Mouse (Mus musculus) cerebellum, adult 2 months (tissue): ENCODE measurements around the gene Zap70.

ENCODE experiments used
- CTCF ChIP-seq: fragments of 200-500 bp; IDR thresholded peaks from 2 replicates; pipeline ENCODE4 v1.5.1; 2011; ENCODE audit warnings: low read depth, mild to moderate bottlenecking, control low read depth, low read length, moderate library complexity, borderline replicate concordance; ENCODE audit not compliant: insufficient read depth
- POLR2A ChIP-seq: fragments of 200-500 bp; IDR thresholded peaks from 2 replicates; pipeline ENCODE4 v1.6.1; 2011; ENCODE audit warnings: low read length, control low read depth, borderline replicate concordance; ENCODE audit not compliant: insufficient read depth

DNA sequence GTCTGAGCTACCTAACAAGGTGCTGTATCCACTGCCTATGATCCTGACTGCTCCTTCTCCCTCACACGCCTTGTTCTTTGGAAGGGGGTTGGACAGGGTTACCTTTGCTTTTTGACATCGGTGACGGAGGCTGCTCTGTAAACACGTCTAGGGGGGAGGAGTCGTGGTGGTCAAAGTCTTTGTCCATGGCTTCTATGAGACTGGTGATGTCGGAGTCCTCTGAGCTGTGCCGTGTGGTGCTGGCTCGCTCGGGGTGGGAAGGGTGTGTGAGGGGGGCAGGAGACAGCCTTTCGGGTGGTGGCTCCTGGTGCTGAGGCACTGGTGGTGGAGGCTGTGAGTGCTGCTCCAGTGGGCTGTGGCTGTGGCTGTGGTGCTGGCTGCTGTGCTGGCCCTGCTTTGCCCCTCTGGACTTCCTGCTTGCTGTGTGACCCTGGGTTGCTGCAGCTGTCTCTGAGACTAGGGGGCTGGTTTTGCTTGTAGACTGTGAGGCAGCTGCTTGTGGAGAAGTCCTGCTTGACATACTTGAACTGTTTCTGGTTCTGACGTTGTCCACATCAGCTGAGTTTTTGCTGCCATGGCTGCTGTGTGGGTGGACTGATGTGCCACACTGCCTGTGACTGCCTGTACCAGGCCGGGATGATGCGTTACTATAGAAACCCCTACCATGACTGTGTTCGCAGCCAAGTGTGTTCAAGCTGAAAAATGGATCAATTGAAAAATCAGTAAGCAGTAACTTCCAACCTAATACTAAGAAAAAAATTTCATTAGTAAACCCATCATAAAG, 46.4 kb downstream of the Zap70 start:
- no peak for TF ChIP-seq CTCF
- TF ChIP-seq POLR2A = no peak
